Mouse (Mus musculus) forebrain, embryonic 15.5 days (tissue): ENCODE data around the gene Pdzd8. TPM values are rescaled to one million over a fixed set of nuclear protein-coding genes. Genes with fewer than 3 reads are reported as not detected.

Source experiments
- ATAC-seq: fragments of 200-750 bp; cut with Nextera tagmentation; replicated peaks from 2 replicates; pipeline ENCODE4 v1.8.0; 2017; ENCODE audit warnings: mild to moderate bottlenecking, moderate TSS enrichment, moderate library complexity
- H3K27ac ChIP-seq: fragments of 300-500 bp; sonication (generic); replicated peaks from 2 replicates; pipeline ENCODE4 v1.5.1; 2015; ENCODE audit warnings: mild to moderate bottlenecking, inconsistent platforms
- H3K27me3 ChIP-seq: fragments of 300-500 bp; sonication (generic); 2 replicates; pipeline ENCODE4 v1.6.1; 2015; ENCODE audit warnings: inconsistent platforms
- H3K36me3 ChIP-seq: fragments of 300-500 bp; sonication (generic); 2 replicates; pipeline ENCODE4 v1.6.1; 2015; ENCODE audit warnings: mild to moderate bottlenecking, inconsistent platforms
- H3K4me1 ChIP-seq: fragments of 300-500 bp; sonication (generic); 2 replicates; pipeline ENCODE4 v1.6.1; 2015; ENCODE audit warnings: inconsistent platforms
- H3K4me2 ChIP-seq: fragments of 300-500 bp; sonication (generic); replicated peaks from 2 replicates; pipeline ENCODE4 v1.6.1; 2015; ENCODE audit warnings: mild to moderate bottlenecking, inconsistent platforms
- H3K4me3 ChIP-seq: fragments of 300-500 bp; sonication (generic); 2 replicates; pipeline ENCODE4 v1.5.1; 2015; ENCODE audit warnings: mild to moderate bottlenecking, inconsistent platforms
- H3K9ac ChIP-seq: fragments of 300-500 bp; sonication (generic); replicated peaks from 2 replicates; pipeline ENCODE4 v1.6.1; 2015; ENCODE audit warnings: mild to moderate bottlenecking, inconsistent platforms
- H3K9me3 ChIP-seq: fragments of 300-500 bp; sonication (generic); 2 replicates; pipeline ENCODE4 v1.6.1; 2016; ENCODE audit warnings: inconsistent platforms
- WGBS: fragments of 180-500 bp; shearing (Covaris S2); methylation state at CpG from one replicate; pipeline ENCODE4 v1.1.7; 2015; ENCODE audit warnings: mixed read lengths; 5-methylcytosine and 5-hydroxymethylcytosine counted together
- polyA plus RNA-seq: library from polyadenylated mRNA; unstranded; fragments of >200 nt; fragmentation: Nextera tagmentation; extraction: Ambion mirVana; gene quantifications from 2 replicates; pipeline ENCODE4 v1.2.1, GENCODE M21; 2015

Pdzd8 gene
- polyA plus RNA-seq, 1 experiment from 2014 or later = 9.2 TPM

DNA sequence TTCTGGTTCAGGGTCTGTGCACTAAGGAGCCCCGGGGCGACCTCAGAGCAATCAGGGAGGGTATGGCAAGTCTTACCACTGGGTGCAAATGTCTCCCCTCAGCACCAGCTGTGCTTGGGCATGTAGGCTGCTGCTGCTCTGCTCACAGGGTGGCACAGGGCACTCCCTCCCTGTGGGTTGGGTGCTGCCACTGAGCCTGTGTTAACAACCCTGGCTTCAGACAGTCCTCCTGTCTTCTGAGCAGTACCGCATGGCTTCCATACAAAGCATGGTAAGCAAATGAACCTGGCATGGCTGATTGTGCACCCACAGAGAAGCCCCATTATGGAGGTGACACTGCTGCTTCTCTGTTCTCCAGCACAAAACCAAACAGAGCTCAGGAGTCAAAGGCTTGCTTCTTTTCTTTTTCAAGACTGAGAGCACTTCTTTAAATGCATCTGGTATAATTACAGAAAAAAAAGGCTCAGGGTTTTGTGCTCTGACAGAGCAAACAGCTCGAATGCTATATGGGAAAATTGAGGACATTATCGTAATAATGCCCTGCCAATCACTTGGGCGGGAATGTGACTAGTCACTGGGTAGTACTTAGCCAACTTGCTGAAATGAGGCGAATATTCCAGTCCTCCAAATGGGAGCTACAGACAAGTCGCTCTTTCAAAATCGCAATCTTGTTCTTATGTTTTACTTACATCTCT lies 80.6 kb downstream of the Pdzd8 start:
- H3K4me3 ChIP-seq = no peak overlapping the region
- peak overlapping the region; percentile 12; the same call in 1 of the 2 replicates for H3K4me2 ChIP-seq
- WGBS = 32% methylated on average over 9 of the region's 9 CpGs
- H3K9me3 ChIP-seq = no peaks in the 10 kb centered on the region
- H3K27ac ChIP-seq = peak overlapping the region; percentile 86
- no peaks in the 10 kb centered on the region for H3K36me3 ChIP-seq
- H3K27me3 ChIP-seq = no peaks in the 10 kb centered on the region
- peak overlapping the region; percentile 11; the same call in 1 of the 2 replicates for H3K9ac ChIP-seq
- peak; percentile 77 for ATAC-seq
- H3K4me1 ChIP-seq = peaks cover 53% of the 10 kb centered on the region

DNA sequence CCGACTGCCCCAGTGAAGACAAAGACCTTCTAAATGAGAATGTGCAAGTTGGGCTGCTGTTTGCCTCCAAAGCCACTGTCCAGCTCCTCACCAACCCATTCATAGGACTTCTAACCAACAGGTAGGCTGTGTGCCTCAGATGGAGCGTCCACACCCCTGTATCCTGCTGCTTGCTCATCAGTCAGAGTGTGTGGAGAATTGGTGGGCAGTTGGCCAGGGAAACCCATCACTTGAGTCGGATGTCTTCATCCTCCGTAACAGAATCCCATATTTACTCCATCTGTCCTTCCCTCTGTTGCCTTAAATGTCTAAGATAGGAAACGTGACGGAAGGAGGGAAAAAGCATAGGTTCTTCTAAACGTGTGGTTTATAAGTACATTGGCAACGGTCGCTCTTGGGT lies 82.4 kb downstream of the Pdzd8 start:
- 81% methylated on average over 9 of the region's 9 CpGs for WGBS
- Histone ChIP-seq H3K36me3 (no peaks in the 10 kb centered on the region), H3K4me2 (no peak overlapping the region), H3K4me3 (no peak overlapping the region), H3K9ac (no peak overlapping the region), H3K27ac (no peak overlapping the region), H3K4me1 (peaks cover 53% of the 10 kb centered on the region), H3K27me3 (no peaks in the 10 kb centered on the region), H3K9me3 (no peaks in the 10 kb centered on the region)
- no peak for ATAC-seq

DNA sequence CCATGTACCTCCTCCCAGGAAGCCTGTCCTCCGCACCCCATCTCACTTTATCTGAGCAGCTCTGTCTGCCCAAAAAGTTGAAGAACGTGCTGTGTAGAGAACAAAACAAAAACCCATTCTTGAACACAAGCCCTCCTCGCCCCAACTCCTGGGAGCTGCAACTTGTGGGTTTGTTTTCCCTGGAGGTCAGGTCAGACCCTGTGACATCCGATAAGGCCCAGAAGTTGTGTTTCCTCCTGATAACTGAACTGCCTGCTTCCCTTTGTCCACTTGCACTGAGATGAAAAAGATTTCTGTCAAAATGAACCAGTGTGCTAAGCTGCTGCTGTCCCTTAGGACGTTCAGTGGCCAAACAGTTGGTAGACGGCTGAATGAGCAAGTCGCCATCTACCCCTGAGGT lies 84.0 kb downstream of the Pdzd8 start:
- 58% methylated on average over 7 of the region's 7 CpGs for WGBS
- H3K4me3 ChIP-seq = peak overlapping the region; percentile 46
- H3K9ac ChIP-seq = no peak overlapping the region
- peaks cover 38% of the 10 kb centered on the region for H3K4me1 ChIP-seq
- no peaks in the 10 kb centered on the region for H3K9me3 ChIP-seq
- no peak for ATAC-seq
- H3K27me3 ChIP-seq = no peaks in the 10 kb centered on the region
- H3K27ac ChIP-seq = no peak overlapping the region
- H3K4me2 ChIP-seq = peak overlapping the region; percentile 53
- no peaks in the 10 kb centered on the region for H3K36me3 ChIP-seq

DNA sequence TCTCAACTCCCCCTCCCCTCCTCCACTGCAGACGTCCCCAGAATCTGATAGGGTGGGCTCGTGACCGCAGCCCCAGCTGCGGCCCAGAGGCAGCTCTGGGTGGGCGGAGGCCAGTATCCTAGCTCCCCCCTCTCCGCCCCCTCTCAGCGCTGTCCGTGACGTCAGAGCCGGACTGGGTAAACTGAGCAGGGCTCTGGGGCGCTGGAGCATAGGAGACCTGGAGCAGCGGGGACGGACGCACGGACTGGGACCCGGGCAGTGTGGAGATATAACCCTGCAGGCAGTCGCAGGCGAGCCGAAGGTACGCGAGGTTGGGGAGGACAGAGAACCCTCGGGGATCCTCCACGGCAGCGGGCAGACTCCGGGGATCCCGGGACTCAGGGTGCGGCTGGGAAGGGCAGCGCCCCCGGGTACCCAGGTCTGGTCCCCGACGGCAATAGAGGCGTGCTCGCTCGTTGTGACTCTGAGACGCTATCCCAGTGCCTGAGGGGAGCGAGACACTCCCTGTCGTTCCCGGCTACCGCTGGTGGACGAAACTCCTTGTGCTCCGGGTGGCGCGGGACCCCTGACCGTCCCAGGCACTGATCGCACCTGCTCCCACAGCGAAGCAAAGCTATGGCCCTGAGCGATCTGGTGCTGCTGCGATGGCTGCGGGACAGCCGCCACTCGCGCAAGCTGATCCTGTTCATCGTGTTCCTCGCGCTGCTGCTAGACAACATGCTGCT lies 84.7 kb downstream of the Pdzd8 start, which contains the start of gene Slc18a2:
Slc18a2 (plus strand) TSS at position 179 of the 725 bp plus-strand sequence.
- Histone ChIP-seq H3K4me1 (peaks cover 31% of the 10 kb centered on the region), H3K36me3 (no peaks in the 10 kb centered on the region), H3K9me3 (no peaks in the 10 kb centered on the region), H3K27ac (no peak within 1 kb of the TSS), H3K27me3 (no peaks in the 10 kb centered on the region), H3K4me3 (peak within 1 kb of the TSS; percentile 46), H3K4me2 (peak within 1 kb of the TSS; percentile 53), H3K9ac (peak within 1 kb of the TSS; percentile 52)
- WGBS = under 1% methylated on average over 55 of the region's 55 CpGs
- ATAC-seq = peak; percentile 55

DNA sequence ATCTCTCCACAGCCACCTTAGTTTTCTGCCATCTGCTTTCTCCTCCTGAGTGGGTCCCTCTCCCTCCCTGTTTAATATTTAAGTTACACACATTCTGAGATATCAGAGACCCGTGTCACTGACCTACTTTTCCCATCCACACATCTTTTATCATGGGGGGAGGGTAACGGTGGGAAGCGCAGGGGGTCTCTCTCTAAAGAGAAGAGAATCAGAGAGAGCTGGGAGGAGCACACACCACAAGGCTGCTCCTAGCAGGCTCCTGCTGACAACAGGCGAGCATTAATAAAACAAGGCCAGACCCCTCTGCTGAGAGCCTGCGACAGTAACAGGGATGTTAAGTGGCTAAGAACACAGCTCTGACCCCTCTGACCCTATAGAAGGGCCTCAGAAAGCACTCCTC lies 85.9 kb downstream of the Pdzd8 start:
- no peaks in the 10 kb centered on the region for H3K36me3 ChIP-seq
- peaks cover 19% of the 10 kb centered on the region for H3K4me1 ChIP-seq
- WGBS = 50% methylated on average over 5 of the region's 5 CpGs
- no peak overlapping the region for H3K9ac ChIP-seq
- no peak overlapping the region for H3K4me2 ChIP-seq
- H3K27ac ChIP-seq = no peak overlapping the region
- no peaks in the 10 kb centered on the region for H3K9me3 ChIP-seq
- H3K4me3 ChIP-seq = no peak overlapping the region
- H3K27me3 ChIP-seq = no peaks in the 10 kb centered on the region
- no peak for ATAC-seq

DNA sequence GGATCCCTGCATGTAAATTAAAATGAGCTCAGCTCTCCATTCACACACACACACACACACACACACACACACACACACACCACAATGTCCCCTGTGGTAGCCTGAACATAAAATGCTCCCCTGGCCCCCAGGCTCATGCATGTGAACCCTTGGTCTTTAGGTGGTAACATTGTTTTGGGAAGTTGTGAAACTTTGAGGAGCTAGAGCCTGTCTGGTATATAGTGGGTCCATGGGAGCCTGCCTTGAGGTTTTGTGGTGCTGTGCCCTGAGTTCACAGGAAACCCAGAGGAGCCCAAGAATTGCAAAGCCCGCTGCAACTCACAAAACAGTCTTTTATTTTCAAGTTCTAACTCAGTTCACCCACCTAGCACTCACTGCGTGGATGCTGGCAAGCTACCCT lies 92.9 kb downstream of the Pdzd8 start:
- no peak overlapping the region for H3K4me3 ChIP-seq
- H3K4me2 ChIP-seq = no peak overlapping the region
- H3K4me1 ChIP-seq = no peaks in the 10 kb centered on the region
- no peaks in the 10 kb centered on the region for H3K27me3 ChIP-seq
- no peak for ATAC-seq
- H3K9ac ChIP-seq = no peak overlapping the region
- H3K36me3 ChIP-seq = no peaks in the 10 kb centered on the region
- H3K27ac ChIP-seq = no peak overlapping the region
- H3K9me3 ChIP-seq = no peaks in the 10 kb centered on the region
- 55% methylated on average over 2 of the region's 2 CpGs for WGBS

DNA sequence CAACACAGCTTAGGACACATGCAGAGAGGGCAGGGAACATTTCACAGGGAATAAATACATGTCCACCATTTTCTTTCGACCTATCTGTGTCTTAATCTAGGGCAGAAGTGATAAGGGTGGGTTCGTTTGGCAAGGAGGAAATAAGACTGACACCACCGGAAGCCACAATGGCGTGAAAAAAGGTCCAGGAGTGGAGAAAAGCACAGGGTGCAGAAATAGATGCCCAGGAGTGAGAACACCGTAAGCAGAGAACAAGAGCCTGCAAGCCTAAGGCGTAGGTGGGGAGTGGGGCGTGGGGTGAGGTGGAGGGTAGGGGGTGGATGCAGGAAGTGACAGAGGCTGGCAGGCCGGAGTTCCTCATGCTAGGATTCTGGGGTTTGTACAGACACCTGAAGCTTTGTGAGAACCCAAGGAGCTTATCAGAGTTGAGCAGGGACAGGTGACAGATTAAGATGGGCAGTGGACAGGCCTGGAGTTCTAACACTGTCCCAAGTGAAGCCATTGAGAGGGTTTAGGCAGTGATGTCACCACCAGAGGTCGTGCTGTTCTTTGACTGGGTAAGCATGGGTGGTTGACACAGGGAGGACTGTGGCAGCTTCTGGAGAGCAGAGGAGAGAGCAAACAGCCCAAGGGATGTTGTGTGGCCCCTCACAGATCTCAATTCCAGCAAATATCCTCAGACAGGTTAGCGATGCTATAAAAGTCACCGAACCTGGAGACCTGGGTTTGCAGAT lies 96.9 kb downstream of the Pdzd8 start:
- no peaks in the 10 kb centered on the region for H3K27me3 ChIP-seq
- no peaks in the 10 kb centered on the region for H3K36me3 ChIP-seq
- no peak overlapping the region for H3K4me3 ChIP-seq
- no peaks in the 10 kb centered on the region for H3K4me1 ChIP-seq
- H3K27ac ChIP-seq = no peak overlapping the region
- WGBS = 80% methylated on average over 11 of the region's 11 CpGs
- no peak for ATAC-seq
- no peaks in the 10 kb centered on the region for H3K9me3 ChIP-seq
- no peak overlapping the region for H3K9ac ChIP-seq
- no peak overlapping the region for H3K4me2 ChIP-seq

DNA sequence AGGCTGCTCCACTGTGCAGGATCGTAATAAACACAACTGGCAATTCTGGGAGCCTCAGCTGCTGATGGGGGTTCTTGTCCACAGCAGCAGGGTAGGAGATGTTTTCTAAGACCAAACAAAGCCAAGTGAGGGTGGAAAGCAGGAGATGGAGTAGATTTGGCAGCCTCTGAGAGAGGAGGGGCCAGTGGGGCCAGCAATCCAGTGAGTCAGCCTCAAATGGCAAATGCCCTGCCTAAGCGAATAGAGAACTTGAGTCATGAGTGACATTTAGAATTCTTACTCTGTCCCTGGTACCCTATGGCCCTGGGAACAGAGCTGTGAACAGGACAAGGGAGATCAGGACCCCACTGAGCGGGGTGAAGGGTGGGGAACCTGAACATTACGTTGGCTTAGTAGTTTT lies 97.4 kb downstream of the Pdzd8 start:
- no peaks in the 10 kb centered on the region for H3K9me3 ChIP-seq
- H3K4me3 ChIP-seq = no peak overlapping the region
- 86% methylated on average over 4 of the region's 4 CpGs for WGBS
- ATAC-seq = no peak
- no peak overlapping the region for H3K27ac ChIP-seq
- no peak overlapping the region for H3K4me2 ChIP-seq
- no peaks in the 10 kb centered on the region for H3K27me3 ChIP-seq
- H3K9ac ChIP-seq = no peak overlapping the region
- no peaks in the 10 kb centered on the region for H3K36me3 ChIP-seq
- H3K4me1 ChIP-seq = no peaks in the 10 kb centered on the region

Other genes with a start within 250 kb of the Pdzd8 start
- 5.0 and 5.5 TPM in 2 replicates for gene Vax1, start 175.7 kb downstream of the Pdzd8 start, polyA plus RNA-seq
- gene Kcnk18, start 126.6 kb downstream of the Pdzd8 start, polyA plus RNA-seq = not detected in 2 replicates
- 24.1 and 25.0 TPM in 2 replicates for gene Slc18a2, start 84.9 kb downstream of the Pdzd8 start, polyA plus RNA-seq
- 7.7 and 10.5 TPM in 2 replicates for gene Rps12-ps3, start 23.5 kb downstream of the Pdzd8 start, polyA plus RNA-seq
- gene Emx2, start 112.6 kb upstream of the Pdzd8 start, polyA plus RNA-seq = 14.7 and 19.9 TPM in 2 replicates